Mouse (Mus musculus) cerebellum, adult 8-10 months (tissue): ENCODE measurements around the gene Dctn3.
"Not testable (repeated sequence)": the region's sequence is repeated elsewhere in the genome, so short reads cannot be mapped to it uniquely, and the experiment has no call there.

Source experiments
- DNase-seq: peaks from one replicate; pipeline ENCODE4 v3.0.0; 2022

The Dctn3 gene

GRCm38 (mm10) chr4:41722918-41723351 is at the start of gene Dctn3:
Dctn3 (minus strand) TSS chr4:41723170.
- DNase-seq, result peak; percentile 85

- not testable (repeated sequence) for DNase-seq
Observed at GRCm38 (mm10) chr4:41767301-41767700, 44.3 kb upstream of the Dctn3 start.

GRCm38 (mm10) chr4:41763176-41763575 is 40.2 kb upstream of the Dctn3 start:
- DNase-seq, result not testable (repeated sequence)

- DNase-seq, result peak; percentile 40
Observed at GRCm38 (mm10) chr4:41762688-41763114, 39.7 kb upstream of the Dctn3 start.

- peak; percentile 28 for DNase-seq
Observed at GRCm38 (mm10) chr4:41762099-41762687, 39.2 kb upstream of the Dctn3 start.

- no peak for DNase-seq
Observed at GRCm38 (mm10) chr4:41761680-41762079, 38.7 kb upstream of the Dctn3 start.

GRCm38 (mm10) chr4:41760911-41761310 is 37.9 kb upstream of the Dctn3 start:
- DNase-seq, result no peak

GRCm38 (mm10) chr4:41760288-41760721 is 37.3 kb upstream of the Dctn3 start:
- DNase-seq, result peak; percentile 92

- no peak for DNase-seq
Observed at GRCm38 (mm10) chr4:41759656-41760287, 36.8 kb upstream of the Dctn3 start.

- peak; percentile 32 for DNase-seq
Observed at GRCm38 (mm10) chr4:41759206-41759605, 36.2 kb upstream of the Dctn3 start.

GRCm38 (mm10) chr4:41758701-41759100 is 35.7 kb upstream of the Dctn3 start:
- DNase-seq, result peak; percentile 18

- peak; percentile 18 for DNase-seq
Observed at GRCm38 (mm10) chr4:41758021-41758420, 35.1 kb upstream of the Dctn3 start.

- peak; percentile 28 for DNase-seq
Observed at GRCm38 (mm10) chr4:41757321-41757720, 34.4 kb upstream of the Dctn3 start.

GRCm38 (mm10) chr4:41756440-41756839 is 33.5 kb upstream of the Dctn3 start:
- DNase-seq, result no peak

- peak; percentile 92 for DNase-seq
Observed at GRCm38 (mm10) chr4:41755338-41756305, 32.7 kb upstream of the Dctn3 start, which contains the start of gene Sigmar1. Sigmar1 (minus strand) TSS chr4:41756157.

- DNase-seq, result no peak
Observed at GRCm38 (mm10) chr4:41754797-41755337, 31.9 kb upstream of the Dctn3 start, which contains the start of gene Galt. Galt (plus strand) TSS chr4:41755228.

- DNase-seq, result no peak
Observed at GRCm38 (mm10) chr4:41745021-41745420, 22.1 kb upstream of the Dctn3 start.

GRCm38 (mm10) chr4:41744131-41744530 is 21.2 kb upstream of the Dctn3 start:
- no peak for DNase-seq

GRCm38 (mm10) chr4:41741158-41741560 is 18.2 kb upstream of the Dctn3 start:
- peak; percentile 94 for DNase-seq

- DNase-seq, result peak; percentile 60
Observed at GRCm38 (mm10) chr4:41740380-41741157, 17.6 kb upstream of the Dctn3 start.

GRCm38 (mm10) chr4:41739260-41739659 is 16.3 kb upstream of the Dctn3 start:
- no peak for DNase-seq

GRCm38 (mm10) chr4:41738256-41738603 is 15.3 kb upstream of the Dctn3 start:
- no peak for DNase-seq
